Mouse (Mus musculus) mouse trophoblast stem cell (cell line): ENCODE measurements at regions not wholly inside any gene's neighbourhood (a gene's known extent, or its start where the extent isn't known, plus 50 kb on each side); places are given as distances from the start of the nearest gene placed in this dataset.

Source experiments
- in situ Hi-C, 2 experiments: fragments of 300-500 bp; cut with MseI, MboI; formaldehyde crosslinking; loops; 2 replicates in 1 of 2; 3 replicates in 1 of 2; pipeline ENCODE4 v1.15.1; 2025

- in situ Hi-C loops, result loop anchor here (25.0 kb wide), 1 partner anchor 525 kb away; no protein-coding TSS in a partner anchor
These were observed 177.2 kb upstream of the Scn7a start for GRCm38 (mm10) chr2:66961808-66962519.

- in situ Hi-C loops, result no loop called here
These were observed 156.5 kb upstream of the Scn7a start for GRCm38 (mm10) chr2:66941188-66941587.

- in situ Hi-C loops, result no loop called here
These were observed 113.3 kb upstream of the Scn7a start for GRCm38 (mm10) chr2:66898032-66898431.

- in situ Hi-C loops, result no loop called here
These were observed 82.9 kb upstream of the Scn7a start for GRCm38 (mm10) chr2:66867457-66868216.
